Mouse (Mus musculus) layer of hippocampus, postnatal 36 days (tissue): ENCODE measurements around the gene Tnpo1. TPM values are rescaled to one million over a fixed set of nuclear protein-coding genes. Genes with fewer than 3 reads are reported as not detected.

Experiments used
- DNase-seq, 2 experiments: peaks; one replicate each; pipeline ENCODE4 v3.0.0; 2022
- total RNA-seq, 2 experiments: library from RNA; stranded (reverse); gene quantifications; 2 replicates each; pipeline ENCODE4 v1.2.3; 2021

The Tnpo1 gene
- total RNA-seq: 10 to 100 TPM; 61.4 to 74.3 TPM

DNA sequence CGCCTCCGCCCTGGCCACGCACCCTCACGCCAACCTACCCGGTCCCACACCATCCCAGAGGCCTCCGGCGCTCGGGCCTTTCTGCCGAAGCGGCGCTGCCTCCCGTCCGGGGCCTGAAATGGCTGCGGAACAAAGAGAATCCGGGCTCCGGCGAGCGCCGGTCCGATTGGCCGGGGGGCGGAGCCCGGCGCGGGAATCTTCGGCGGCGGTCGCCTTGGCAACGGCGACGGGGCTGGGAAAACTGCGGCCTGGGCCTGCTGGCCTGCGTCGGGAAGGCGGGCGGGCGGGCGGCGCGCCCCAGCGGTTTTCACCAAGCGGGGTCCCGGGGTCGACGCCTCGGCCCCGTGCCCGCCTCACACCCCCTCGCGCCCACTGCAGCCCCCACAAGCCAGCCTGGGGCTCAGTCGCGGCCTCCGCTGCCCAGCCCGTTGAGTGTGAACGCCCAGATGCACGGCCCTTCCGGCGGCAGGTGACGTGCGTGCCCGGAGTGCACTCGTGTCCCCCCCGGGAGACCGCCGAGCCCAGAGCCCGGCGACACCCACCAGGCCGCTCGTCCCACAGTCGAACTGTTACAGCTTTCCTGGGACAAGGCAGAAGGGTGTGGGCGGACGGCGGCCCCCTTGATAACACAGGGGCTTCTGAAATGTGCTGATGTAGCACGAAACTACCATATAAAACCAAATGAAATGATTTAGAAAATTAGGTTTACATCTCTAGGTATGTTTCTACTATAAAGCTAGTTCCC lies at the start of gene Tnpo1:
TSS of gene Tnpo1 (minus strand) at position 172 of the 745 bp plus-strand sequence.
- DNase-seq: peak; percentile 91 to 92

DNA sequence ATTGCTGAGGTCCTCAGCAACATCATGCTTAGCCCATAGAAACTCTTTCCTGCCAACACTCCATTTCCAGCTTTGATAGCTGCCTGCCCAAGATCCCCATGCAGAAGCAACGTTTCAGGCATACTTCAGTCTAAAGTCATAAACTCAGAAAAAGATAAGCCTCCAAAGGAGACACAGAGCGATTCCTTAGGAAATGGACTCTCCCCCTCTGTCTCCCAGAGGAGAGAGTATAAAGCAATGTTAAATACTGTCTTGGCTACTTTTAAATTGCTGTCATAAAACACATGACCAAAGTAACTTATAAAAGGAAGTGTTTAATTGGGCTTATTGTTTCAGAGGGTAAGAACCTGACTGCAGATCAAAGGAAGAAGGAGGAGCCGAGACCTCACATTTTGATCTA lies 45.9 kb upstream of the Tnpo1 start:
- no peak for DNase-seq

DNA sequence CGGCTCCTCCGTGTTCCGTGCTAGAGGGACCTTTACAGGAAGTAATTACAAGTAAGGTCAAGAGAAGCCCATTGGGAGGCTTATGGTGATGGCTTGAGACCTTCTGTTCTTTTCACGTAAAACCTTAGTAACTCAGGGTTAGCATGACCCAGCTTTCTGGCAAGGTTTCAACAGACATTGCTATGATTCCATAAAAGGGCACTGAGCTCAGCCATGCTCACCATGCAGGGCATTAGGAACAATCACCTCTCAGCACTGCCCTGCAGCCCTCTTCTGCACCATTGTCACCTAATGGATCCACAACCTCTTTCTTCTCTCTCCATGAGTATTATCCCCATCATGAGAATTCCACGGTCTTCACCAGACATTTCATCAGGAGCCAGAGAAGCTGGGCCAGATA lies 45.5 kb upstream of the Tnpo1 start:
- DNase-seq: no peak

DNA sequence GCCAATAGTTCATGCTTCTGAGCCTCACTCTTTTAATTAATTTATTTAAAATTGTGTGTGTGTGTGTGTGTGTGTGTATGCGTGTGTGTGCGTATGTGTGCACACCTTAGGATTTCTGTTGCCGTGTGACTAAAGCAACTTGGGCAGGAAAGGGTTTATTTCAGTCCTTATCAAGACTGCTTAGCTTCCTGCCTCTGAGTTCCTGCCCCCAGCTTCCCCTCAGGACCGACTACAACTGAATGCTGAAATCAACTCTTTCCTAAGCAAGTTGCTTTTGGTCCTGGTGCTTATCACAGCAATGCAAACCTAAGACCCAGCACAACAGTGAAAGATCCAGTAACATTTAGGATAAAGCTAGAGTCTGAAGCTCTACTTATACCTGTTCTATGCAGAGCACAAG lies 42.3 kb upstream of the Tnpo1 start:
- DNase-seq: no peak

DNA sequence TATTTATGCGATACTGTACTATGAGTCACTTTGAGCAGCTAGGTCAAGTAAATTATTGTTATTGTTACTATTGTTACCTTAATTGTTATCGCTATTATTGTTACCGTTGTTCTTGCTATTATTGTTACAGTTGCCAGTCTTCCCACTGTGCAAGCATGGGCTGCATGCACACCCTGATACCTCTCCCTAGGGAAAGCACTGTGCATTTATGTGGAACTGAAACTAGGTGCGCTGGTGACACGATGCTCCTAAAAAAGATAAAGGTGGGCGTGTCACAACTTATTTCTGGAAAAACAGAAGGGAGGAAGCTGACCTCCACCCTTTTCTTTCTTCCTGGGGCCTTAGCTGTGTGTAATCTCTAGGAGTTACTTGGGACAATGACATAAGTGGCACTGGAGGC lies 41.8 kb upstream of the Tnpo1 start:
- DNase-seq: no peak

DNA sequence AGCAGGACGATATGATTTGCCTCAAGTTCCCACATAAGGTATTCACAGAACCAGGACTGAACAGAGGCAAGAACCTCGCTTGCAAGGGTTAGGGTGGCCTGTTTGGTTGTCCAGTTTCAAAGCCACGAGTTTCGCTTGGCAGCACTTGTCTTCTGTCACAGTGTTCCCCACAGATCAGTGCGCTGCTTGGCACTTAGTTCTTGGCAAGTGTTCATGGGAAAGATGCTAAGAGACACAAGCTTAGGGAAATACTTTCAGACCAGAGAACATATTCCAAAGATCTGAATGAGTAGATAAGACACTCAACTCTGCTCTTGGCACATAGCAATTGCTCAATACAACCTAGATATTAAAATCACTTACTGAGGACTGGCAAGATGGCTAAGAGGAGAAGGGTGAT lies 40.4 kb upstream of the Tnpo1 start:
- no peak for DNase-seq

DNA sequence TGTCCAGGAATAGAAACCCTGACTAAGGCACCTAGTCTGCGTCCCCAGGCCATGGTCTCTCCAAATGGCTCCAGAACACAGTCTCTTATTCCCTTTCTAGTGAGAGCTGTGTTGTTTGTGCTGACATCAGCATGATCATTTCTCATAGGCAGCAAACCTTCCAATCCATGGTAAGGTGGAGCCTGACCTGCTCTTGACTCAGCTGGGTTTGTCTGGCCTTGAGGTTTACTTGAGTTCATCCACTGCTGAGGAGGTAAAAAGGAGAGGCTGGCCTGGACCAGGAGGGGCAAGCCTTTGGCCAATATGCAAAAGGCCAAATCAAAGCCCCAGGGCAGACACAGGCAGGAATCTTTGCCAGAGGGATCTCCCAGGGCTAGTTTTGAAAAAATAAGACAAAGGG lies 37.4 kb upstream of the Tnpo1 start:
- DNase-seq: no peak

DNA sequence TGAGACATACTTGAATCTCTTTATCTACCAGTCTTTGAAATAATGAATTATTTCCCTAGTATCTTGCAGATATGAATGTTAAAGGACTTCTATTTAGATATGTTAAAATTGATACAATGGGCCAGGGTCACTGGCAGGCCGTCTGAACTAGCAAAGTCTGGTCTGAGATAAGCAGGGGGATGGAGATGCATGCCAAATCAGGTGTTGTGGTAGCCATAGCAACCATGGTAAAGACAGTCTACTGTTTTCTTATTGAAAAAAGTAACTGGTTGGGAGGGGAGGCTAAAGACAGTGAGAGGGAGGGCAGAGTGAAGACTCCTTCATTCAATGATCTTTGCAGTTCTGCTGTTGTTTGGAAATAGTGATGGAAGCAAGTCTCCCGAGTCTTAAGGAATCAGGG lies 32.0 kb upstream of the Tnpo1 start:
- no peak for DNase-seq

DNA sequence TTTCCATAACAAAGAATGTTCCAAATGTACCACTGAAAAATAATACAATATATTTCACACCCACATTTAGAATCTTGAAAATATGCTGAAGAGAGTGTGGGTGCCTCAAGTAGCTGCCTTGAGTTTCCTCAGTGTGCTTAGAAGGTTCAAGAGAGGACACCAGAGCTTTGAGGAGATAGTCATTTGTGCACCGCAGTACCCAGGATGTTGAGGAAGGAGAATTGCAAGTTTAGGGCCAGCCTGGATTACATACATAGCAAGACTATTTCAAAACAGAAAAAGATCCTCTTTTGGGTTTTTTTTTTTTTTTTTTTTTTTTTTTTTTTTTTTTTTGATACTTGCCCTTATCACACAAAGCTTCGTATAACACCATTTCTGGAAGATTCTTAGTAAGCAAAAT lies 30.0 kb upstream of the Tnpo1 start:
- DNase-seq: no peak

DNA sequence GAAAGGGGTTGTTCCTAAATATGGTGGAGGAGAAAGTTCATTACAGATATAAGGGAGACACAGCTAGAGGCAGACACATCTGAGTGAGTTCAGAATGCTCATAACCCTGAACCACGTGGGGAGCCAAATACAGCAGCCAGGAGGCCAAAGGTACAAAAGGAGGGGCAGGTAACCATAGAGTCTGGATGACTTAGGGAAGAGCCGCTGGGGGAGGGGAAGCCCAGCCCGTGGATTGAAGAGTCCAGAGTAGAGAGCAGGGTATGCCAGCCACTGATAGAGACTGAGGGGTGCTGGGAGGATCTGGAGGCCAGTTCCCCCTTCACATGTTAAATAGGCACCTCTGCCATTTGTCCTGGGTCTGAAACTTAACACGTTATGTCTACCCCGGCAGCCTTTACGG lies 29.5 kb upstream of the Tnpo1 start:
- DNase-seq: no peak

DNA sequence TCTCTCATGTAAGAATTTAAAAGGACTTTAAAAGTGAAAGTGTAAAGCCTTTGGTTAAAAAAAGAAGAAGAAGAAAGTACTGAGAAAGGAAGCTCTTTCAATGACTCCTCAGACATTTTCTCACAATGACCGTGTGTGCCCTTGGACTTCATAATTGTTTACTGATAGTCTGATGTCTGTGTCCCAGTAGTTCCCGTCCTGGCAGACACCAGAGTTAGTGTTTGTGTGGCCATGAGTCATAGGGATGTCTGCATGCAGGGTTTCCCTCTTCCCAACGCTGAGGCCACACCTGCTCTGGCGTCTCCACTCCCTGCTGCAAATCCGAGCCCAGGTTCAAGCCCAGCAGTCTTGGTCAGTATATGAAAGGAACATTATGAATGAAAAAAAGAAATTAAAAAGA lies 29.0 kb upstream of the Tnpo1 start:
- no peak for DNase-seq

DNA sequence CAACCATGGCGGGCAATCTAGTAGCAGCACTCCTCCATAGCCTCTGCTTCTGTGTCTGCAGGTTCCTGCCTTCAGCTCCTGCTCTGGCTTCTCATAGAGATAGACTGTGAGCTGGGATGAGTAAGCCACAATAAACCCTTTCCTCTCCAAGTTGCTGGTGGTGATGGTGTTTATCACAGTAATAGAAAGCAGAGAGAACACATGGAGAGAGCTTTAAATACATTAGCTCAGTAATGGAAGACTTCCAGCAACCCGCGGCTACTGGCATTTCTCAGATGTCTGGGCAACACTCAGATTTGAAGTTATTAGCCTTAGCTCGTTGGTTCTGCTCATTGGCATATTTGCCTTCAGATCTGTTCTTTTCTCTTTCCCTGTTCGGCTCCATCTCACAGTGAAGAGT lies 27.6 kb upstream of the Tnpo1 start:
- DNase-seq: peak in 1 of 2 experiments; percentile 15

DNA sequence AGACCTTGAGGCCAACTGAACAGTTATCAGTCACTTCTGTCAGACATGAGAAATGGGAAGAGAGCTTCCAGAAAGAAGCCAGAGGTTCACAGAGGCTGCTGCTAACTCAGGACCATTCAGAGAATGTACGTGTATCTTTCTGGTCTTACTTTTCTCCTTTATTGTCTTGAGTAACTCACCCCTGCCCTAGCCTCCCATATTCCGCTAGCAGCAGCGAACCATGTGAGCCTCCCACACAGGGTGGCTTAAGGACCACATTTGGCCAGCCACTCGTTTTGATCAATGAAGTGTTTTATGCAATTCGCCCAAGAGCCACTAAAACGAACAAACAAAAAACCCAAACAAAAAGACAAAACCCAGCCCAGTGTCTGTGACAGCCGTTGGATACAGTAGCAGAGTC lies 25.8 kb upstream of the Tnpo1 start:
- DNase-seq: no peak

DNA sequence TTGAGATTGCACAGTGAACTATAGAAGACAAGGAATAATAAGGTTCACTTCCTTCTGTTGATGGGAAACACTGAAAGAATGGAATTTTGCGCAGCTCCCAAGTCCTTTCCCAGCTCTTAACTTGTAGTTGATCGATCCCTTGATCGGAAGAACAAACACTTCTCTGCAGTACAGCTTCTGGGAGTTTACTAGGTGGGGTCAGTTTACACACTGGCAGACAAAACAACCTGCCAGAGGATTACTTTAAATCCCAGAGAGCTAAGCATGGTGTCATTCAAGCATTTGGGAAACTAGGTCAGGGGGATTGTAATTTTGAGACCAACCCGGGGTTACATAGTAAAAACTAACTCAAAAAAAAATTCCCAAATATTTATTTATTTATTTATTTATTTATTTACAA lies 22.0 kb upstream of the Tnpo1 start:
- no peak for DNase-seq

DNA sequence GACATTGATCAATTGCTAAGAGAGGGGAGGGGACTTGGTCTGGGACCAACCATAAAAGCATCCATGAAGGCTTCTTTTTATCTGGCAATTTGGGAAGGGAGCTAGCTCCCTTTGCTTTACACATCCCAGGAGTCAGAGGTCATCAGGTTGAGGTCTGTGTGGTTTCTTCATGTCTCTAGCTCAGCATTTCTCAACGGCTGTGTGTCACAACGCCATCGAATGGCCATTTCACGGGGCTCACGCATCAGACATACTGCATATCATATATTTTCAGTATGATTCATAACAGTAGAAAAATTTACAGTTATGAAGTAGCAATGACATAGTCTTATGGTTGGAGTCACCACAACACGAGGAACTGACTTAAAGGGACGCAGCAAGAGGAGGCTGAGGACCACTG lies 20.2 kb upstream of the Tnpo1 start:
- DNase-seq: no peak

DNA sequence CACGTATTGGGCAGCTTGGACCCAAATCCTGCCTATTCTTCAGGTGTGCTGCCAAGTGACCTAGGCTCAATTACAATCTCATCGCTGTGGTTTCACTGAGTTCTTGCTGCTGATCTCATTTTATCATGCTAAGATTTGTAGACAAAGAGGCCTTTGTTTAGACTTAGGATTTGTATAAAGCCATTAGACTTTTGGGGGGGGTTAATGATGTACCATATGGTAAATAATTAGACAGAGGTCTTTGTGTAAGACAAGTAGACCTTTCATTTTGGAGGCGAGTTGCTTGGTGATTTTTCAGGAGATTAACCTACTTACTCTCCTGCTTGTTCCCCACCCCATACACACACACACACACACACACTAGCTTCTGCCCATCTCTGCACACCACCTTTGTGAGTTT lies 19.7 kb upstream of the Tnpo1 start:
- no peak for DNase-seq

DNA sequence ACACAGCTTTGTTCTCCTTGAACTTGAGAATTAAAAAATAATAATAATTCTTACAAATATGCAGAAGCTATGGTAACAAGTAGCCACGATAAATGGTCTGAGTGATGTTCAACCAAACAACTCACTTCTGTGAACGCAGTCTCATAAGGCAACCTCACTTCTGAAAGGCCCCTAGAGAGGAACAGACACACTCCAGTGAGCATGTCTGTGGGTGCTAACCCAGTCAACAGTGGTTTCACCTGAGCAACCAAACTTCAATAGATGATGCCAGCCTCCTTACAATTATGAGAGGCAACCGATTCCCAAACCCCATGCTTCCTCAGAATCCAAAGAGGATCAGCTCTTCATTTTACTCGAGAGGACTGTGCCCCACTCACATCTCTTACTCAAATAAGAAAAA lies 19.2 kb upstream of the Tnpo1 start:
- DNase-seq: no peak

DNA sequence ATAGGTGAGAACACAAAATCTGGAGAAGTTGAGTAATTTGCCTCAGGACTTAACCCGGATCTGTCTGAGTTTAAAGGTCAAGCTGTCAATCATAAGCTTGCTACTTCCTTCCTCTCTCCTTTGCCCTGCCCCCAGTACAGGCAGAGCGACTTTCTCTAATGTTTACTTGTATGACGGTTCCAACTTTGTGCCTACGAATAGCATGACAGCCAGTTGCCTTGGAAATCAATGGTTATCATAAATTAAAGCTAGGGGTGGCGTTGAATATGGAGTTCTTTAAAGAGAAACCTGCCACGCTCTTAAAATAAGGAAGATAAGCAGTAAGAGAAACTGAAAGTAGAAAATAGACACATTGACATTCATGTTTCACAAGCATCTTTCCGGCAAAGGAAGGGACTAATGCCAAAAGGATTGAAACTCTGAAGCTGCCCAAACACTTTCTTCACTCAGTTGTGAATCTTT lies 18.5 kb upstream of the Tnpo1 start:
- no peak for DNase-seq

DNA sequence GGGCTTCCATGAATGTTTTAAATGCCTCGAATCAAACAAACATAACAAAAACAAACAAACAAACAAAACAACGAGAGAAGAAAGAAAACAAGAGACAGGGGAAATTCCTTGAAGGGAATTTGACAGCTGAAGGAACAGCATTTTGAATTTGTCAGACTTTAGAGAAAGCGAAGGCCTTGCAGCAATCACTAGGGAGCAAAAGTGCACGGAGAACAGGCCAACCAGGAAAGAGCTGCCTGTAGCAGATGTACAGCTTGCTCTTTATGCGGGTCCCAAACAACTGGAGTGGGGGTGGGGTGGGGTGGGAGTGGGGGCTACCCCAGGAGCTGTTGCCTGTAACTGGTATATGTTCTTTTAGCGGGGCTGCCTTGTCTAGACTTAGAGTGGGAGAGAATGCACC lies 16.2 kb upstream of the Tnpo1 start:
- no peak for DNase-seq

DNA sequence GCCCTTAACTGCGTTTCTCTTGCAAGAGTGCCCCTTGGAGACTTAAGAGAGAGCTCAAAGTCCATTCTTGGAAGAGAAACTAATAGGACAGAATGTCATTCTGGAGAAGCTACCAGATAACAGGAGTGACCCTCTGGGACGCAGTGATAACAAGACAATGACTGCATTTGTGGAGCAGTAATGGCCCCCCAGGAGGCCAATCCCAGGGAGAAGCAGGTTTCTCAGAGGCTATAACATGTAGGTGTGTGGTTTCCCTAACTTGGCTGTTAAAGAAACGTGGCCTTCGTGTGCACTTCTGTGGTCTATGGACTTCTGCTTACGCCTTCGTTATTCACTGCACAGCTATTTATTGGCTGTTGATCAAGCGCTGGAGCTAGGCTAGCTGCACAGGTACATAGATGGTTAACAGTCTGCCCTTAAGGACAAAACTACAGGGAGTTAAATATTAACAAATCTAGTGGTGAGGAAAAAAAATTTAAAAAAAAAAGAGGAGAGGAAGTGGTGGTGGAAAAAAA lies 15.7 kb upstream of the Tnpo1 start:
- no peak for DNase-seq

DNA sequence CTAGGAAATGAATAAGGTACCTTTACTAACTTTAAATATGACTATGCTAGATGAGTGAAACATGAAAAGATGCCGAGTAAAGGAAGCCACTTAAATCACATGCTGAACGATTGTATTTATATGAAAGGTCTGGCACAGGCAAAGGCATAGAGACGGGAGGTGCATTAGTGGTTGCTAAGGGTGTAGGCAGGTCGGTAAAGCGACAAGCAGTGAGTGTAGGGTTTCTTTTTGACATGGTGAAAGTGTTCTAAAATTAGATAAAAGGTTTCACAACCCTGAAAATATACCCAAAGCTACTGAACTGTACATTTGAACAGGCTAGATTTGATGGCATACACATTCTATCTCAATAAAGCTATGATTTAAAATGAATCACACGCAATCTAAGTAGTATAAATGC lies 10.9 kb upstream of the Tnpo1 start:
- DNase-seq: no peak

DNA sequence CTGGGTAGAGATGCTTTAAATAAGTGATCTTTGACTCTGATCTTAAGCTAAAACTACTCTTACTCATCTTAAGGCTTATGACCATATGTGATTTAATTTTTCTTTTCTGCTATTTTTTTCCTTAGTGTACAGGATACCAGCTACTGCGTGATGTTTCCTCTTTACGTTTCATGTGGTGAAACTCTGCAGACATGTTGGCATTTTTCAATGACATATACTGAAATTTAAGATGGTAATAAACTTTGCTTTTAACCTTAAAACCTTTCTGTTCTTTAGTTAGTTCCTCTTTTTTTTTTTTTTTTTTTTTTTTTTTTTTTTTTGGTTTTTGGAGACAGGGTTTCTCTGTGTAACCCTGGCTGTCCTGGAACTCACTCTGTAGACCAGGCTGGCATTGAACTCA lies 2.7 kb upstream of the Tnpo1 start:
- no peak for DNase-seq

DNA sequence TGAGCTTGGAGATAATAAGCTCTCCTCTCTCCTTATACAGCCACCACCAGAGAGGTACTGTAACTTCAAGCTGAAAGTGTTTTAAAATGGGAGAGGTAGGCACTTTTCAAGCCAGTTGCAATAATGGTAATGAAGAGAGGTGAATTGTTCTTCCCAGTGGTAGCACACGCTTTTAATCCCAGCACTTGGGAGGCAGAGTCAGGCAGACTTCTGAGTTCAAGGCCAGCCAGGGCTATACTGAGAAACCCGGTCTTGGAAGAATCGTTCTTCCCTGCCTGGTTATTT lies 716 bp upstream of the Tnpo1 start:
- DNase-seq: no peak

DNA sequence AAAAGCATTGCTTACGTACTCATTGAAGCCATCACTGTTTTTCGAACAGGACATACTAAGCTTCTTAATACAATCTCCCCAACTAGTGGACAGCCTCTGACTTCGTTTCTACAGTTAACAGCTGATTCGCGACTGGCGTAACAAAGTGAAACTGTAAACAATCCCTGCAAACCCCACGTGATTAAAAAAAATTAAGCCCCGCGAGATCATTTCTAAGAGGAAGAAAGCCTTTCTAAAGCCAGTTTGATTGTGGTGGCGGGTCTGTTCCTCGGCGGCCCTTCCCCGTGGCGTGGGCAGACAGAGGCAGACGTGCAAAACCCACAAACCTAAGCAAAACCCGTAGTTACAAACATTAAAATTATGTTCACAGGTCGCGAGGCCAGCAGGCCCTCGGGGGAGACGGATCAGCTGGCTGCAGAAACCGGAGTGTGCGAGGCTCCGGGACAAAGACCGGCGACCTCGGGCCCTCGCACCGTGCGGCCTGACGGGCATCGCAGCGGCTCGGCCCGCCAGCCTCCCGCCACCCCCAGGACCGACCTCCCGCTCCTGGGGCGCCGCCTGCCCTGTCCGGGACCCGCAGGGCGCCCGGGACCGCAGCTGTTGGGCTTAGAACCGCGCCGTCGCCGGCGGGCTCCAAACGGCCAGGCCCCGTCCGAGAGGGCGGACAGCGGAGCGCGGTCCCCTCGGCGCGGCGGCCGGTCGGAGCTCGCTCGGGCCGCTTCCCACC lies 535 bp downstream of the Tnpo1 start:
- peak in 1 of 2 experiments; percentile 50 for DNase-seq
